9 mouse cellular contexts compared by ENCODE assay signal in genomic region chr4:149567432-149568026, GRCm38 (mm10). TPM values are rescaled to one million over a fixed set of nuclear protein-coding genes. Genes with fewer than 3 reads are reported as not detected.
DNase-seq lines count a peak whose midpoint lies in the region; ATAC-seq and TF ChIP-seq lines count a peak whose summit lies in the region.
"Had no signal": no experiment of that assay in that cellular context is flagged by ENCODE, and none has a peak within 500 bp of the region (broad histone marks: within the 10 kb centered on the region; RNA-seq: fewer than 3 reads in every experiment).

No protein-coding gene starts in this region.

- peak overlapping the region; percentile 46 for H3K27ac ChIP-seq in midbrain, embryonic 10.5 days (replicated peaks)
- H3K27ac ChIP-seq in midbrain, postnatal 0 days (ENCODE audit: low read depth, low read length): no peak overlapping the region
- H3K27ac ChIP-seq in embryonic facial prominence, embryonic 12.5 days: peak overlapping the region; percentile 50; the same call in 1 of the 2 replicates
- H3K27ac ChIP-seq in liver, embryonic 11.5 days (ENCODE audit: low read depth, low read length): no peak overlapping the region
- H3K27ac ChIP-seq in stomach, embryonic 14.5 days (ENCODE audit: low read length): peak overlapping the region; percentile 53; the same call in 1 of the 2 replicates
- no peak overlapping the region for H3K27ac ChIP-seq in layer of hippocampus, adult 2 months
- H3K27ac ChIP-seq: liver, embryonic 14.5 days had no signal

- peaks cover 10% of the 10 kb centered on the region for H3K36me3 ChIP-seq in midbrain, embryonic 10.5 days
- H3K36me3 ChIP-seq in midbrain, postnatal 0 days (ENCODE audit: insufficient read depth, low read length): no peaks in the 10 kb centered on the region
- H3K36me3 ChIP-seq in embryonic facial prominence, embryonic 12.5 days: peaks cover 10% of the 10 kb centered on the region
- H3K36me3 ChIP-seq in liver, embryonic 11.5 days (ENCODE audit: control insufficient read depth, insufficient read depth, low read length): no peaks in the 10 kb centered on the region
- no peaks in the 10 kb centered on the region for H3K36me3 ChIP-seq in stomach, embryonic 14.5 days (ENCODE audit: control insufficient read depth, insufficient read depth, low read length)

- H3K27me3 ChIP-seq in midbrain, embryonic 10.5 days (ENCODE audit: low read depth, poor library complexity, severe bottlenecking): peaks cover 16% of the 10 kb centered on the region; the same call in 1 of the 2 replicates
- H3K27me3 ChIP-seq in midbrain, postnatal 0 days (ENCODE audit: insufficient read depth, low read length): no peaks in the 10 kb centered on the region
- H3K27me3 ChIP-seq in embryonic facial prominence, embryonic 12.5 days: no peaks in the 10 kb centered on the region
- H3K27me3 ChIP-seq in liver, embryonic 11.5 days (replicated peaks; ENCODE audit: control insufficient read depth, insufficient read depth, low read length): peaks cover 3% of the 10 kb centered on the region; the same call in 1 of the 2 replicates
- no peaks in the 10 kb centered on the region for H3K27me3 ChIP-seq in stomach, embryonic 14.5 days (ENCODE audit: control insufficient read depth, insufficient read depth, low read length)

- peak; percentile 33 for DNase-seq in midbrain, embryonic 10.5 days (ENCODE audit: low spot score)
- no peak for DNase-seq in midbrain, postnatal 0 days (ENCODE audit: low spot score)
- peak; percentile 48 for DNase-seq in liver, embryonic 11.5 days (ENCODE audit: low spot score)
- no peak for DNase-seq in thymus, postnatal 10 days (ENCODE audit: low spot score in 2 of 2)
- DNase-seq in spleen, postnatal 36 days (ENCODE audit: low spot score in 2 of 2): no peak
- no peak for DNase-seq in layer of hippocampus, adult 2 months (ENCODE audit: low spot score in 2 of 2)

- 12% methylated on average over 8 of the region's 8 CpGs for WGBS in midbrain, embryonic 10.5 days
- 20% methylated on average over 8 of the region's 8 CpGs for WGBS in midbrain, postnatal 0 days
- 12% methylated on average over 8 of the region's 8 CpGs for WGBS in embryonic facial prominence, embryonic 12.5 days
- WGBS in liver, embryonic 11.5 days: 21% methylated on average over 8 of the region's 8 CpGs
- WGBS in stomach, embryonic 14.5 days: 23% methylated on average over 8 of the region's 8 CpGs

- H3K4me2 ChIP-seq in midbrain, postnatal 0 days (ENCODE audit: low read depth, low read length, poor library complexity, severe bottlenecking): no peak overlapping the region
- H3K4me2 ChIP-seq in embryonic facial prominence, embryonic 12.5 days (replicated peaks): no peak overlapping the region
- no peak overlapping the region for H3K4me2 ChIP-seq in liver, embryonic 11.5 days
- no peak overlapping the region for H3K4me2 ChIP-seq in stomach, embryonic 14.5 days (replicated peaks; ENCODE audit: low read depth, low read length)

- no peak for ATAC-seq in midbrain, postnatal 0 days (ENCODE audit: low FRiP score)
- ATAC-seq in embryonic facial prominence, embryonic 12.5 days (ENCODE audit: insufficient number of reproducible peaks, insufficient read depth, low FRiP score, low TSS enrichment): no peak
- 0 out of 2 replicates have a peak, but pooled peaks have one; percentile 45 for ATAC-seq in liver, embryonic 11.5 days (replicated peaks; ENCODE audit: low FRiP score)
- no peak for ATAC-seq in stomach, embryonic 14.5 days (ENCODE audit: insufficient number of reproducible peaks, insufficient read depth, low FRiP score, low read depth)

- no peak for TF ChIP-seq CTCF in midbrain, postnatal 0 days (IDR thresholded peaks at IDR 0.05)
- no peak for TF ChIP-seq CTCF in layer of hippocampus, adult 2 months (conservative IDR thresholded peaks at IDR 0.05)

- H3K9ac ChIP-seq in midbrain, postnatal 0 days (replicated peaks; ENCODE audit: low read length, poor library complexity, severe bottlenecking): no peak overlapping the region
- no peak overlapping the region for H3K9ac ChIP-seq in embryonic facial prominence, embryonic 12.5 days
- no peak overlapping the region for H3K9ac ChIP-seq in liver, embryonic 11.5 days (ENCODE audit: low read depth, low read length)
- H3K9ac ChIP-seq in stomach, embryonic 14.5 days (replicated peaks; ENCODE audit: low read depth, low read length): no peak overlapping the region
- H3K9ac ChIP-seq: liver, embryonic 14.5 days had no signal

- H3K9me3 ChIP-seq in midbrain, embryonic 10.5 days (replicated peaks): no peaks in the 10 kb centered on the region
- no peaks in the 10 kb centered on the region for H3K9me3 ChIP-seq in midbrain, postnatal 0 days (ENCODE audit: low read length)
- H3K9me3 ChIP-seq in embryonic facial prominence, embryonic 12.5 days: no peaks in the 10 kb centered on the region
- H3K9me3 ChIP-seq in liver, embryonic 11.5 days (ENCODE audit: control insufficient read depth, low read length): no peaks in the 10 kb centered on the region
- no peaks in the 10 kb centered on the region for H3K9me3 ChIP-seq in stomach, embryonic 14.5 days (ENCODE audit: control insufficient read depth, low read depth, low read length)

- peaks cover 61% of the 10 kb centered on the region for H3K4me1 ChIP-seq in midbrain, embryonic 10.5 days
- H3K4me1 ChIP-seq in midbrain, postnatal 0 days (ENCODE audit: insufficient read depth, low read length): peaks cover 4% of the 10 kb centered on the region
- H3K4me1 ChIP-seq in embryonic facial prominence, embryonic 12.5 days: peaks cover 34% of the 10 kb centered on the region
- H3K4me1 ChIP-seq in liver, embryonic 11.5 days (replicated peaks; ENCODE audit: control insufficient read depth, insufficient read depth, low read length): peaks cover 8% of the 10 kb centered on the region
- H3K4me1 ChIP-seq in stomach, embryonic 14.5 days (ENCODE audit: control insufficient read depth, insufficient read depth, low read length): peaks cover 35% of the 10 kb centered on the region

- no peak overlapping the region for H3K4me3 ChIP-seq in midbrain, embryonic 10.5 days
- H3K4me3 ChIP-seq in midbrain, postnatal 0 days (ENCODE audit: low read depth, low read length): no peak overlapping the region
- no peak overlapping the region for H3K4me3 ChIP-seq in embryonic facial prominence, embryonic 12.5 days
- H3K4me3 ChIP-seq in liver, embryonic 11.5 days (ENCODE audit: low read depth, low read length): no peak overlapping the region; the same call in 1 of the 2 replicates
- no peak overlapping the region for H3K4me3 ChIP-seq in stomach, embryonic 14.5 days (ENCODE audit: low read depth, low read length)
- H3K4me3 ChIP-seq in layer of hippocampus, adult 2 months: no peak overlapping the region

RNA-seq across cellular contexts. Expression of gene Clstn1, which starts 18.7 kb away (rescaled TPM):
- polyA plus RNA-seq in midbrain, embryonic 10.5 days (2016; fragmentation: Nextera tagmentation; extraction: Ambion mirVana): 17.5 and 29.8 TPM in 2 replicates
- total RNA-seq in midbrain, postnatal 0 days (2014; rRNA removed): 552 and 565 TPM in 2 replicates
- 196 and 209 TPM in 2 replicates for polyA plus RNA-seq in midbrain, postnatal 0 days (2015; fragmentation: Nextera tagmentation; extraction: Ambion mirVana)
- 68.1 and 75.7 TPM in 2 replicates for polyA plus RNA-seq in embryonic facial prominence, embryonic 12.5 days (2016; fragmentation: Nextera tagmentation; extraction: Ambion mirVana)
- polyA plus RNA-seq in liver, embryonic 11.5 days (2014; fragmentation: Nextera tagmentation; extraction: Ambion mirVana): 7.8 and 7.9 TPM in 2 replicates
- 22.9 and 24.6 TPM in 2 replicates for polyA plus RNA-seq in stomach, embryonic 14.5 days (2014; fragmentation: Nextera tagmentation; extraction: Ambion mirVana)
- 100 to 1,000 TPM; 748 to 817 TPM for total RNA-seq in layer of hippocampus, adult 2 months (2021)

RNA-seq across cellular contexts. Expression of gene Ctnnbip1, which starts 49.5 kb away (rescaled TPM):
- 54.8 and 56.6 TPM in 2 replicates for polyA plus RNA-seq in midbrain, embryonic 10.5 days (2016; fragmentation: Nextera tagmentation; extraction: Ambion mirVana)
- total RNA-seq in midbrain, postnatal 0 days (2014; rRNA removed): 105 and 109 TPM in 2 replicates
- 116 and 117 TPM in 2 replicates for polyA plus RNA-seq in midbrain, postnatal 0 days (2015; fragmentation: Nextera tagmentation; extraction: Ambion mirVana)
- 83.3 and 85.2 TPM in 2 replicates for polyA plus RNA-seq in embryonic facial prominence, embryonic 12.5 days (2016; fragmentation: Nextera tagmentation; extraction: Ambion mirVana)
- 21.4 and 24.6 TPM in 2 replicates for polyA plus RNA-seq in liver, embryonic 11.5 days (2014; fragmentation: Nextera tagmentation; extraction: Ambion mirVana)
- 57.7 and 57.8 TPM in 2 replicates for polyA plus RNA-seq in stomach, embryonic 14.5 days (2014; fragmentation: Nextera tagmentation; extraction: Ambion mirVana)
- total RNA-seq in layer of hippocampus, adult 2 months (2021): 10 to 100 TPM; 32.2 to 34.4 TPM

Comparison
In these comparisons a context has a peak if more than half of its experiments do, and no peak if none do; other contexts are left out.
1. DNase-seq: peak in midbrain, embryonic 10.5 days (single experiment) and liver, embryonic 11.5 days (single experiment); none in midbrain, postnatal 0 days (single experiment), thymus, postnatal 10 days (0 of 2), spleen, postnatal 36 days (0 of 2) and layer of hippocampus, adult 2 months (0 of 2).
2. H3K27ac ChIP-seq: peak in midbrain, embryonic 10.5 days (single experiment), embryonic facial prominence, embryonic 12.5 days (single experiment) and stomach, embryonic 14.5 days (single experiment); none in midbrain, postnatal 0 days (single experiment), liver, embryonic 11.5 days (single experiment) and layer of hippocampus, adult 2 months (single experiment).